Mouse (Mus musculus): ENCODE measurements at regions not wholly inside any gene's neighbourhood (a gene's known extent, or its start where the extent isn't known, plus 50 kb on each side); places are given as distances from the start of the nearest gene placed in this dataset.

DNA sequence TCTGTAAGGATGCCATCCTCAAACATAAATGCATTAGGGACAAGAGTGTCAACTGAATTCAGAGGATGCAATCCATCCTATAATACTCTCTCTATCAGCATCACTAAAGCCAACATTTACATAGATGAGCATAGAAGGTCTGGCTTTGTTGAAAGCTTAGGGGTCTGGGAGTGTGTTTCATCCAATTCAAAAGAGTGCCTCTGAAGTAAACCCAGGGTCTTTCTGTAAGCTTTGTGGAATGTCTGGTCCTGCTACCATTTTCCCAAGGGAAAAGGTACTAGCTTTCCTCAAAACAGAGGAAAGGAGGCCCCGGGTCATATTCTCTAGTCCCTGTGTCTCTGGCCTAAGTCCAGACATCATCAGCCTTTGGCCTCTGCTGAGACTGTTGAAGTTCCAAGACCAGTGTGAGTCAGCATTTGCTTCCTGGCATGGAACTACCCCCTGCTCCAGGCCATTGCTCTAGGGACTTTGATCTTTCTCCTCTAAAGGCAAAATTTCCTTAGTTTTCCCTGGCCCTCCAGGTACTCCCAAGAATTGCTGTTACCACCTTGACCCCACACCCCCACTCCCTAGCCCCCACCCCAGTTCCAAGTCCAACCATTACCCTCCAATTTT is 280.0 kb upstream of the Jarid2 start:
- H3K4me2 ChIP-seq (ENCODE audit: low read length) = no peak overlapping the region
- no peak for ATAC-seq (replicated peaks; ENCODE audit: low FRiP score, low TSS enrichment, low read depth)
- peak; percentile 45 for DNase-seq (ENCODE audit: low spot score)
- 0 out of 2 replicates have a peak, but pooled peaks cover 2% of the 10 kb centered on the region for H3K9me3 ChIP-seq (ENCODE audit: control insufficient read depth, low read length)
- H3K36me3 ChIP-seq (ENCODE audit: control insufficient read depth, insufficient read depth, low read length) = no peaks in the 10 kb centered on the region
- no peaks in the 10 kb centered on the region for H3K27me3 ChIP-seq (replicated peaks; ENCODE audit: control insufficient read depth, insufficient read depth, low read length)
- H3K4me3 ChIP-seq (ENCODE audit: low read depth, low read length) = no peak overlapping the region
- no peak overlapping the region for H3K9ac ChIP-seq (ENCODE audit: low read length)
- H3K4me1 ChIP-seq (replicated peaks; ENCODE audit: control insufficient read depth, insufficient read depth, low read length) = no peaks in the 10 kb centered on the region
- no peak overlapping the region for H3K27ac ChIP-seq (ENCODE audit: low read depth)
- 77% methylated on average over 1 of the region's 1 CpGs for WGBS

DNA sequence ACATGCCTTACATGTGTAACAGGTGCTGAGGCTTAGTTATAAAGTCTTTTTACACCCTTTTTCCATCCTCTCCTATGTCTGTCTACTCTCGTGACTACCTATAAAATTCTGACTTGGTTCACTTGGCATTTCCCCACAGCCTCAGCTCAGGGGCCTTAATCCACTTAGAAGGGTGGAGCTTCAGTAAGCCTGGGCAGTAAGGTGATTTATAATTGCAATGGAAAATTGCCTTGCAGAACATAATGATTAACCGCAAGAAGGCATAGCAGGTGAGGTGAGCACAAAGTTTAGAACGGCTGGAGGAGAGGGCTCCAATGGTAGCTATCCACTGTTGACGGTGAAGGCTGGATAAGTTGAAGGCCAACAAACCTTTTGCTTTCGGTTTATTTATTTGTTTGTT is 278.1 kb upstream of the Jarid2 start:
- Histone ChIP-seq H3K27ac (ENCODE audit: low read depth) (no peak overlapping the region), H3K9ac (ENCODE audit: low read length) (no peak overlapping the region), H3K27me3 (replicated peaks; ENCODE audit: control insufficient read depth, insufficient read depth, low read length) (no peaks in the 10 kb centered on the region), H3K36me3 (ENCODE audit: control insufficient read depth, insufficient read depth, low read length) (no peaks in the 10 kb centered on the region), H3K4me3 (ENCODE audit: low read depth, low read length) (no peak overlapping the region), H3K4me1 (replicated peaks; ENCODE audit: control insufficient read depth, insufficient read depth, low read length) (no peaks in the 10 kb centered on the region), H3K4me2 (ENCODE audit: low read length) (no peak overlapping the region), H3K9me3 (ENCODE audit: control insufficient read depth, low read length) (0 out of 2 replicates have a peak, but pooled peaks cover 2% of the 10 kb centered on the region)
- ATAC-seq (replicated peaks; ENCODE audit: low FRiP score, low TSS enrichment, low read depth) = no peak
- peak; percentile 48 for DNase-seq (ENCODE audit: low spot score)
- 79% methylated on average over 5 of the region's 5 CpGs for WGBS

DNA sequence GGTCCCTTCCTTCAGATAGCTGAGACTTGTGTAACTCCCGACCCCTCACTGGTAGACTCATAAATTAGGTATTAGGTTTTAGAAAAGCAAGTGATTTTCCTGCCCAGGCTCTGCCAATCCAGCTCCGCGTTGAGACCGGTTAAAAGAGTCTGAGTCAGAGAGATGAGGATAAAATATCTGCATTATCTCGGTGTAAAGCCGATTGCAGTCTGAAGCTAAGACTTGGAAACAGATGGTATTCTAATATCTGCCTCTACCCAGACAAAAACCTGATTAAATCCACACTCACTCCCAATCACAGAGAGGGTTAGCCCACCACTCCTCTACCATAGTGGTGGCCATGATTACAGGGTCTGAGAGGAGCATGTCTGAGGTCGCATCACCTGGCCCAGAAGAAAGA is 276.1 kb upstream of the Jarid2 start:
- Histone ChIP-seq H3K36me3 (ENCODE audit: control insufficient read depth, insufficient read depth, low read length) (no peaks in the 10 kb centered on the region), H3K27ac (ENCODE audit: low read depth) (no peak overlapping the region), H3K9ac (ENCODE audit: low read length) (no peak overlapping the region), H3K4me1 (replicated peaks; ENCODE audit: control insufficient read depth, insufficient read depth, low read length) (no peaks in the 10 kb centered on the region), H3K4me3 (ENCODE audit: low read depth, low read length) (no peak overlapping the region), H3K4me2 (ENCODE audit: low read length) (no peak overlapping the region), H3K27me3 (replicated peaks; ENCODE audit: control insufficient read depth, insufficient read depth, low read length) (no peaks in the 10 kb centered on the region), H3K9me3 (ENCODE audit: control insufficient read depth, low read length) (no peaks in the 10 kb centered on the region)
- WGBS = 87% methylated on average over 7 of the region's 7 CpGs
- ATAC-seq (replicated peaks; ENCODE audit: low FRiP score, low TSS enrichment, low read depth) (no peak), DNase-seq (ENCODE audit: low spot score) (no peak)

DNA sequence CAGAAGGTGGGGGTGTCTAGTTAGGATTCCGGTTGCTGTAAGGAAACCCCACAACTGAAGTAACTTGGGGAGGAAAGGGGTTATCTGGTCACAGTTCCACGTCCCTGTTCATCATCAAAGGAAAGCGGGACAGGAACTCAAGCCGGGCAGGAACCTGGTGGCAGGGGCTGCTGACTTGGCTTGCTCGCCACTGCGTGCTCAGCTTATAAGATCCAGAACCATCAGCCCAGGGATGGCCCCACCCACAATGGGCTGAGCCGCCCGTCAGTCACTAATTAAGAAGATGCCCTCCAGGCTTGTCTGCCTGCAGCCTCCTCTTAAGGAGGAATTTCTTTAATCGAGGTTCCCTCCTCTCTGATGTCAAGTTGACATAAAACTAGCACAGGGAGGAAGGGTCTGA is 275.1 kb upstream of the Jarid2 start:
- Histone ChIP-seq H3K27me3 (replicated peaks; ENCODE audit: control insufficient read depth, insufficient read depth, low read length) (no peaks in the 10 kb centered on the region), H3K4me2 (ENCODE audit: low read length) (no peak overlapping the region), H3K4me3 (ENCODE audit: low read depth, low read length) (no peak overlapping the region), H3K36me3 (ENCODE audit: control insufficient read depth, insufficient read depth, low read length) (no peaks in the 10 kb centered on the region), H3K27ac (ENCODE audit: low read depth) (no peak overlapping the region), H3K9ac (ENCODE audit: low read length) (no peak overlapping the region), H3K4me1 (replicated peaks; ENCODE audit: control insufficient read depth, insufficient read depth, low read length) (no peaks in the 10 kb centered on the region), H3K9me3 (ENCODE audit: control insufficient read depth, low read length) (no peaks in the 10 kb centered on the region)
- ATAC-seq (replicated peaks; ENCODE audit: low FRiP score, low TSS enrichment, low read depth) (no peak), DNase-seq (ENCODE audit: low spot score) (no peak)
- WGBS = 44% methylated on average over 9 of the region's 9 CpGs

DNA sequence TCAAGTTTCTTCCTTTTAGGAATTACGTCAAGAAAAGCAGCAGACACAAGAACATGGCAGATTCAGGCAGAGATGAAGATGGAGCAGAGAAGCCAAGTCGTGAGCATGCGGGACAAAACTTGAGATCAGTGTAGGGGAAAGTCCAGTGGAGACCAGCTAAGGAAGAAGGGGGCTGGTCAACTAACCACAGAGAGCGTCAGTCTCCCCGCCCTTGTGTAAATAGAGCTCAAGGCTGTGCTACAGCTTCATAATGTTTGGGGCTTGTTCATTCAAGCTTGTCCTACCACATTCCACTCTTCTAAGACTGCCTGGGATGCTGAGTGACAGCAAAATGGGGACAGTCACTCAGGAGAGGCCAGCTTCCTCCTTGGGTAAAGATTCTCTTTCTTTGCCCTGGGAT is 274.1 kb upstream of the Jarid2 start:
- Histone ChIP-seq H3K4me2 (ENCODE audit: low read length) (no peak overlapping the region), H3K4me1 (replicated peaks; ENCODE audit: control insufficient read depth, insufficient read depth, low read length) (no peaks in the 10 kb centered on the region), H3K4me3 (ENCODE audit: low read depth, low read length) (no peak overlapping the region), H3K9ac (ENCODE audit: low read length) (no peak overlapping the region), H3K27ac (ENCODE audit: low read depth) (no peak overlapping the region), H3K9me3 (ENCODE audit: control insufficient read depth, low read length) (no peaks in the 10 kb centered on the region), H3K36me3 (ENCODE audit: control insufficient read depth, insufficient read depth, low read length) (no peaks in the 10 kb centered on the region), H3K27me3 (replicated peaks; ENCODE audit: control insufficient read depth, insufficient read depth, low read length) (no peaks in the 10 kb centered on the region)
- ATAC-seq (replicated peaks; ENCODE audit: low FRiP score, low TSS enrichment, low read depth) = peak; percentile 71; the same call in 1 of the 2 replicates
- WGBS = 68% methylated on average over 5 of the region's 5 CpGs
- DNase-seq (ENCODE audit: low spot score) = no peak

DNA sequence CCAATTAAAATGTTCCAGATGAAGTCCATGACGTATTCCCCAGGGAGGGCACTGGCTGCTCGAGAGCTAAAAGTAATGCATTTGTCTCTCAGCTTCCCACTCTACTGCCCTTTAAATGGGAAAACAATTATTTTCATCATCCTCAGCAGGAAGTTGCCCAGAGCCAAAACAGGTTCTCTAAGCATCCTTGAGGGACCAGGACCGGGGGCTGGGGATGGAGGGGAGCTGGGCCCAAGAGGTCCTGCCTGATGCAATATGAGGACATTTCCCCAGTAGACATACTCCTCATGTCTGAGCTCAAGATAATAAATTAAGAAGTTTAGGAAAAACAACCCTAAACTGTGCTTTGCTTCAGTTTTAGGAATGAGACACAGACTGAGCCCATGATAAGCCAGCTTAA is 270.5 kb upstream of the Jarid2 start:
- Histone ChIP-seq H3K4me3 (ENCODE audit: low read depth, low read length) (no peak overlapping the region), H3K27ac (ENCODE audit: low read depth) (no peak overlapping the region), H3K9me3 (ENCODE audit: control insufficient read depth, low read length) (no peaks in the 10 kb centered on the region), H3K4me2 (ENCODE audit: low read length) (no peak overlapping the region), H3K27me3 (replicated peaks; ENCODE audit: control insufficient read depth, insufficient read depth, low read length) (no peaks in the 10 kb centered on the region), H3K9ac (ENCODE audit: low read length) (no peak overlapping the region), H3K4me1 (replicated peaks; ENCODE audit: control insufficient read depth, insufficient read depth, low read length) (no peaks in the 10 kb centered on the region), H3K36me3 (ENCODE audit: control insufficient read depth, insufficient read depth, low read length) (no peaks in the 10 kb centered on the region)
- ATAC-seq (replicated peaks; ENCODE audit: low FRiP score, low TSS enrichment, low read depth) (no peak), DNase-seq (ENCODE audit: low spot score) (no peak)
- 75% methylated on average over 3 of the region's 3 CpGs for WGBS

DNA sequence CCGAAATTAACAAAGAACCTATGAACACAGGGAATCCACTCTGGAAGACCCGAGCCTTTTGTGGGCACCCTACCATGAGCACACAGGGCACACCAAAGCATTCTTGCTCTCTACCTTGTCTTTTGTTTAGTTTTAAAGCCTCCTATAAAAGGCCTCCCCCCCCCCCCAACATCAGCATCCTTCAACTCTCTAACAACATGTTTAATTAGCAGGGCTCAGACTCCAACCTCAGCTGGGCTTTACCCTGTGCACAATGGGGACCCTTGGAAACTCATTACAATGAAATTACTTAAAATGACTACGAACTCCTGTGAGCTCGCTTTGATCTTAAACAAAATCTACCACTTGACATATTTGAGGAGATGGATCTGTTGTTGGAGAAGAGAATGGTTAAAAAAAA is 270.1 kb upstream of the Jarid2 start:
- no peak overlapping the region for H3K27ac ChIP-seq (ENCODE audit: low read depth)
- H3K4me3 ChIP-seq (ENCODE audit: low read depth, low read length) = no peak overlapping the region
- no peaks in the 10 kb centered on the region for H3K9me3 ChIP-seq (ENCODE audit: control insufficient read depth, low read length)
- no peaks in the 10 kb centered on the region for H3K36me3 ChIP-seq (ENCODE audit: control insufficient read depth, insufficient read depth, low read length)
- no peak overlapping the region for H3K4me2 ChIP-seq (ENCODE audit: low read length)
- no peak for DNase-seq (ENCODE audit: low spot score)
- H3K27me3 ChIP-seq (replicated peaks; ENCODE audit: control insufficient read depth, insufficient read depth, low read length) = no peaks in the 10 kb centered on the region
- WGBS = 77% methylated on average over 4 of the region's 4 CpGs
- no peaks in the 10 kb centered on the region for H3K4me1 ChIP-seq (replicated peaks; ENCODE audit: control insufficient read depth, insufficient read depth, low read length)
- no peak for ATAC-seq (replicated peaks; ENCODE audit: low FRiP score, low TSS enrichment, low read depth)
- no peak overlapping the region for H3K9ac ChIP-seq (ENCODE audit: low read length)

DNA sequence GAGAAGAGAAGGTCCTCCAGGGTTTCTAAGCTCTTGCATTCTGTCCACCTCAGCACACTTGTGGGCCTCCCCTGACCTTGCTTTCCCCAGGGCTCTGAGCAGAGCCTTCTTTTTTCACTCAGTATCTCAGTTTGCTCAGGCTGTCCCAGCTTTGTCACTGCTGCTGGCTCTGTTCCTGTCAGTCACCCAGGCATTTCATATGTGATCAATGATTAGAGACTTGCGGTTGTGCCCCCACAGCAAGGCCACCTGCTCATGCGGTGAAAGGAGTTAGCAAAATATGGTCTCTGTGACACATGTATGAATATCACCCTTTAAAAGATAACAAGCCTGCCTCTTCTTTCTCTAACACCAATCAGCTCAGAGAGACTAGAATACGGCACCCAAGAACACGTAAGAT is 265.6 kb upstream of the Jarid2 start:
- Histone ChIP-seq H3K9ac (ENCODE audit: low read length) (no peak overlapping the region), H3K4me1 (replicated peaks; ENCODE audit: control insufficient read depth, insufficient read depth, low read length) (no peaks in the 10 kb centered on the region), H3K4me2 (ENCODE audit: low read length) (no peak overlapping the region), H3K36me3 (ENCODE audit: control insufficient read depth, insufficient read depth, low read length) (no peaks in the 10 kb centered on the region), H3K27ac (ENCODE audit: low read depth) (no peak overlapping the region), H3K9me3 (ENCODE audit: control insufficient read depth, low read length) (no peaks in the 10 kb centered on the region), H3K27me3 (replicated peaks; ENCODE audit: control insufficient read depth, insufficient read depth, low read length) (no peaks in the 10 kb centered on the region), H3K4me3 (ENCODE audit: low read depth, low read length) (no peak overlapping the region)
- DNase-seq (ENCODE audit: low spot score) (no peak), ATAC-seq (replicated peaks; ENCODE audit: low FRiP score, low TSS enrichment, low read depth) (no peak)
- WGBS = 98% methylated on average over 4 of the region's 4 CpGs

DNA sequence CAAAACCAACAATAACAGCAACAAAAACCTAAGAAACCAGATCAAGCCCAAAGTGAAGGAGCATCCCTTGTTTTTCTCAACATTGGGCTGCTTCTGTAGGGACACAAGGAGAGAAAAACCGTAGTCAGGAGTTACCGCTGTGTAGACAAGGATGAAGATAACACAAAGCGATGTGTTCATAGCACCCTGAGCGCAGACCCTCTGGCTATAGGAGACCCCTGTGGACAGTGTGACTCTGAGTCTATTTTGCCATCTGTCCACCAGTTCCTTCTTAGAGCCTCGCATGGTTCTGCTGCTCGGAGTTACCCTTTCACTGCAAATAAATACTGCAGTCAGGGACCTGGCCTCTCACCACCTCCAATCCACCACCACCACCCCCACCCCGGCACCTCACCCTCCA is 263.7 kb upstream of the Jarid2 start:
- Histone ChIP-seq H3K36me3 (ENCODE audit: control insufficient read depth, insufficient read depth, low read length) (no peaks in the 10 kb centered on the region), H3K27ac (ENCODE audit: low read depth) (no peak overlapping the region), H3K9ac (ENCODE audit: low read length) (no peak overlapping the region), H3K27me3 (replicated peaks; ENCODE audit: control insufficient read depth, insufficient read depth, low read length) (no peaks in the 10 kb centered on the region), H3K4me1 (replicated peaks; ENCODE audit: control insufficient read depth, insufficient read depth, low read length) (no peaks in the 10 kb centered on the region), H3K9me3 (ENCODE audit: control insufficient read depth, low read length) (no peaks in the 10 kb centered on the region), H3K4me2 (ENCODE audit: low read length) (no peak overlapping the region), H3K4me3 (ENCODE audit: low read depth, low read length) (no peak overlapping the region)
- DNase-seq (ENCODE audit: low spot score) (no peak), ATAC-seq (replicated peaks; ENCODE audit: low FRiP score, low TSS enrichment, low read depth) (no peak)
- WGBS = 71% methylated on average over 7 of the region's 7 CpGs

All from intestine, embryonic 14.5 days (tissue).